Mouse (Mus musculus) liver, embryonic 12.5 days (tissue): ENCODE measurements around the gene Sfmbt2. TPM values are rescaled to one million over a fixed set of nuclear protein-coding genes. Genes with fewer than 3 reads are reported as not detected.

ENCODE experiments used
- ATAC-seq: fragments of 200-750 bp; cut with Nextera tagmentation; 2 replicates; pipeline ENCODE4 v1.8.0; 2017; ENCODE audit warnings: moderate number of reproducible peaks, mild to moderate bottlenecking, moderate library complexity
- H3K27ac ChIP-seq: fragments of 300-500 bp; sonication (generic); 2 replicates; pipeline ENCODE4 v1.5.1; 2016; ENCODE audit warnings: mild to moderate bottlenecking
- H3K27me3 ChIP-seq: fragments of 300-500 bp; sonication (generic); replicated peaks from 2 replicates; pipeline ENCODE4 v1.6.1; 2016; ENCODE audit warnings: mild to moderate bottlenecking, moderate library complexity
- H3K36me3 ChIP-seq: fragments of 300-500 bp; sonication (generic); 2 replicates; pipeline ENCODE4 v1.6.1; 2016; ENCODE audit warnings: mild to moderate bottlenecking, moderate library complexity
- H3K4me1 ChIP-seq: fragments of 300-500 bp; sonication (generic); 2 replicates; pipeline ENCODE4 v1.6.1; 2016
- H3K4me2 ChIP-seq: fragments of 300-500 bp; sonication (generic); 2 replicates; pipeline ENCODE4 v1.6.1; 2016; ENCODE audit warnings: mild to moderate bottlenecking, moderate library complexity
- H3K4me3 ChIP-seq: fragments of 300-500 bp; sonication (generic); 2 replicates; pipeline ENCODE4 v1.5.1; 2016; ENCODE audit warnings: mild to moderate bottlenecking, moderate library complexity
- H3K9ac ChIP-seq: fragments of 300-500 bp; sonication (generic); 2 replicates; pipeline ENCODE4 v1.6.1; 2016; ENCODE audit warnings: mild to moderate bottlenecking, moderate library complexity
- H3K9me3 ChIP-seq: fragments of 300-500 bp; sonication (generic); replicated peaks from 2 replicates; pipeline ENCODE4 v1.6.1; 2016; ENCODE audit warnings: mild to moderate bottlenecking, moderate library complexity
- whole genome bisulfite sequencing: fragments of 180-500 bp; shearing (Covaris S2); methylation state at CpG from one replicate; pipeline ENCODE4 v1.1.7; 2016; ENCODE audit not compliant: insufficient replicate concordance; 5-methylcytosine and 5-hydroxymethylcytosine counted together
- polyA plus RNA-seq: library from polyadenylated mRNA; unstranded; fragments of >200 nt; fragmentation: Nextera tagmentation; extraction: Ambion mirVana; gene quantifications from 2 replicates; pipeline ENCODE4 v1.2.1, GENCODE M21; 2016

Sfmbt2 gene
- polyA plus RNA-seq, 1 experiment from 2014 or later = 0.68 TPM

GRCm38 (mm10) chr2:10441811-10442210, 71.5 kb downstream of the Sfmbt2 start:
- no peak overlapping the region for H3K4me3 ChIP-seq
- no peak overlapping the region for H3K27ac ChIP-seq
- no peaks in the 10 kb centered on the region for H3K4me1 ChIP-seq
- H3K9ac ChIP-seq = no peak overlapping the region
- no peak for ATAC-seq
- no peak overlapping the region for H3K4me2 ChIP-seq
- WGBS = 71% methylated on average over 9 of the region's 9 CpGs
- no peaks in the 10 kb centered on the region for H3K9me3 ChIP-seq
- no peaks in the 10 kb centered on the region for H3K27me3 ChIP-seq
- H3K36me3 ChIP-seq = no peaks in the 10 kb centered on the region

DNA sequence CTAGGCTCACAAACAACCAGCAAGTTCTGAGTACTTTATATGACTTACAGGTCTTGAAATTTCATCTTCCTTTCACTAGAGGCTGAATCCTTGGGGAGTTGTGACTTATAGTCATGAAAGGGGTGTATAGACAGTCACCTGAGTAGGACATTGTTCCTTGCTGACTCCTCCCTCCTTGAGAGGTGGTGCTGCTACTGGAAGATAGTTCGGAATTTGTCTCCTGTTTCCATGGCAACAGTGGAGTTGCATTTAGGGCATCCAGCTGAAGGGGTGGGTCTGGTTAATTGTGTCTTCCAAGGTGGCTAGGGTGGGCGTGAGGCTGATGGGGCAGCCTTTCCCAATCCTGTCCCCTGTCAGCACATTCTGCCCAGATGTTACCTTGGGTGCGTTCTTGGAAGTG, 83.3 kb downstream of the Sfmbt2 start:
- Histone ChIP-seq H3K27me3 (no peaks in the 10 kb centered on the region), H3K4me2 (no peak overlapping the region), H3K4me1 (no peaks in the 10 kb centered on the region), H3K27ac (no peak overlapping the region), H3K9me3 (no peaks in the 10 kb centered on the region), H3K4me3 (no peak overlapping the region), H3K36me3 (no peaks in the 10 kb centered on the region), H3K9ac (no peak overlapping the region)
- 68% methylated on average over 3 of the region's 3 CpGs for WGBS
- no peak for ATAC-seq

DNA sequence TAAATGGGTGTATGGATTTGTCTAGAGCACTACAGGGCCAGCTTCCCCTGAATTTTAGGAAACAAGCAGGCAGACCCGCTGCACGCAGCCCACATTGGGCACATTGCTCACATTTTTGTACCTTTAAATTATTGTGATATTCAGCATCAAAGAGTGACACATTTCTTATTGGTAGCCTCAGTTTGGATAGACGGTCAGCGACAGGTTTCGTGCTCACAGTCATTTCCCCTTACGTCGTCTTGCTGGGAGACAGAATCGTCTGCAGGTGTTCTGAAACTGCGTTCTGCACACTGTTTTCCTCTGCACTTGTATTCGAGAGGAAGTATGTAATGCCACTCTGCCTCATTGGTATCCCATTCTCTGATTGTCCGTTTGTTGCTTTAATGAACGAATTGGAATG, 88.0 kb downstream of the Sfmbt2 start:
- Histone ChIP-seq H3K36me3 (no peaks in the 10 kb centered on the region), H3K4me1 (no peaks in the 10 kb centered on the region), H3K9ac (no peak overlapping the region), H3K27ac (no peak overlapping the region), H3K27me3 (no peaks in the 10 kb centered on the region), H3K4me2 (no peak overlapping the region), H3K9me3 (no peaks in the 10 kb centered on the region), H3K4me3 (no peak overlapping the region)
- WGBS = 79% methylated on average over 12 of the region's 12 CpGs
- no peak for ATAC-seq

DNA sequence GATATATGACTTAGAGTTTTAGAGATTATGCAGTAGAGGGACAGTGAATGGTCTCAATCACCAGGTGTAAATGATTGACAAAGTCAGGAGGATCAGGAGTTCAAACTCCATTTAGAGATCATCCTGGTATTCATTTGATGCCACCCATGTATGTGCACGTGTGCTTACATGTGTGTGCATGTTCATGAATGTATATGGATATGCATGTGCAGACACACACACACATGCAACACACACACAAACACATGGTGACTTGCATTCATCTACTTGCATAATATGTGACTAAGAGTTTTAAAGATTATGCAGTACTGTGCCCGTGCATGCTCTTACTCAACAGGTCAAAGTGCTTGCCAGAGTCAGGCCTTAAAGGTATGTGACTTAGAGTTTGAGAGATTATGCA, 146.2 kb downstream of the Sfmbt2 start:
- ATAC-seq = no peak
- Histone ChIP-seq H3K4me3 (no peak overlapping the region), H3K4me1 (no peaks in the 10 kb centered on the region), H3K9ac (no peak overlapping the region), H3K27me3 (no peaks in the 10 kb centered on the region), H3K36me3 (no peaks in the 10 kb centered on the region), H3K4me2 (no peak overlapping the region), H3K27ac (no peak overlapping the region), H3K9me3 (no peaks in the 10 kb centered on the region)
- 59% methylated on average over 2 of the region's 2 CpGs for WGBS

GRCm38 (mm10) chr2:10521719-10522415, 151.6 kb downstream of the Sfmbt2 start:
- no peak for ATAC-seq
- Histone ChIP-seq H3K4me1 (no peaks in the 10 kb centered on the region), H3K27me3 (no peaks in the 10 kb centered on the region), H3K9ac (no peak overlapping the region), H3K4me2 (no peak overlapping the region), H3K27ac (no peak overlapping the region), H3K36me3 (no peaks in the 10 kb centered on the region), H3K4me3 (no peak overlapping the region), H3K9me3 (no peaks in the 10 kb centered on the region)
- WGBS = 68% methylated on average over 5 of the region's 5 CpGs

- ATAC-seq = no peak
- H3K27me3 ChIP-seq = no peaks in the 10 kb centered on the region
- no peaks in the 10 kb centered on the region for H3K4me1 ChIP-seq
- no peak overlapping the region for H3K9ac ChIP-seq
- H3K4me2 ChIP-seq = no peak overlapping the region
- H3K27ac ChIP-seq = no peak overlapping the region
- whole genome bisulfite sequencing = 80% methylated on average over 7 of the region's 7 CpGs
- H3K9me3 ChIP-seq = no peaks in the 10 kb centered on the region
- no peak overlapping the region for H3K4me3 ChIP-seq
- no peaks in the 10 kb centered on the region for H3K36me3 ChIP-seq
These were observed 155.3 kb downstream of the Sfmbt2 start for GRCm38 (mm10) chr2:10525622-10526021.

DNA sequence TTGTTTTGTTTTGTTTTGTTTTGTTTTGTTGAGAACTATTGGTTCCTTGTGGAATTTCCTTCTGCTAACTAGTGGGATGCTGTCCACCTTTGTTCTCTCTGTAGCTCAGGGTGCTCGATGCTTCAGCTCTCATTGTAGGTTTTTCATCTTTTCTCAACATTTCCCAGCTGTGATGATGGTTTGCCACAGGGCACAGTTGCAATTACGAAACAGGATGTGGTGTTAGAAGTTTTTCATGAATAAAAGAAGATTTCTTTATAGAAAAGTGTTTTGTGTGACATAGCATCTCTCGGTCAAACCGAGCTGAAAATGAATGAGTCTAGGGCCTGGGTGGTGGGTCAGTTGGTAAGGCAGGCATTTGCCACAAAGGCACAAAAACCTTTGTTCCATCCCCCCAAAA, 171.5 kb downstream of the Sfmbt2 start:
- Histone ChIP-seq H3K9me3 (no peaks in the 10 kb centered on the region), H3K4me2 (no peak overlapping the region), H3K4me1 (no peaks in the 10 kb centered on the region), H3K4me3 (no peak overlapping the region), H3K36me3 (no peaks in the 10 kb centered on the region), H3K27ac (no peak overlapping the region), H3K27me3 (no peaks in the 10 kb centered on the region), H3K9ac (no peak overlapping the region)
- no peak for ATAC-seq
- 74% methylated on average over 4 of the region's 4 CpGs for WGBS

GRCm38 (mm10) chr2:10542388-10542787, 172.1 kb downstream of the Sfmbt2 start:
- no peak for ATAC-seq
- Histone ChIP-seq H3K4me3 (no peak overlapping the region), H3K36me3 (no peaks in the 10 kb centered on the region), H3K9ac (no peak overlapping the region), H3K4me2 (no peak overlapping the region), H3K27me3 (no peaks in the 10 kb centered on the region), H3K4me1 (no peaks in the 10 kb centered on the region), H3K27ac (no peak overlapping the region), H3K9me3 (no peaks in the 10 kb centered on the region)
- WGBS = 72% methylated on average over 7 of the region's 7 CpGs

DNA sequence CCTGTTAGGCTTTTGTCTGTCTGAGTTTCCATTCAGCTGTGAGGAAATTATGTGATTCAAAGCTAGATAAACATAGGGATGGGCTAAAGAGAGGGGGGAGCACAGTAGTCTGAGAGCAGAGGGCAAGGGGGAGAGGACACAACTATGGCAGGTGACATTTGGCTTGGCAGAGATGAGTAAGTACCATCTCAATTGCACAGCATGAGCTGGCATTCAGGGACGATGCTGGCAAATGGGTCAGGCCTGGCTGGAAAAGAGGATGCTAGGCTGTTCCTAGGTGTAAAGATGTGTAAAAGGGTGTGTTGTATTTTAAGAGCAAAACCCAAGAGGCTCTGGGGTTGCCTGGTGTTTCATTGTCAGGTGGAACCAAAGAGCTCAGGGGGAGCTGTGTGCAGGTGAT, 188.5 kb downstream of the Sfmbt2 start:
- WGBS = 65% methylated on average over 1 of the region's 1 CpGs
- Histone ChIP-seq H3K4me3 (no peak overlapping the region), H3K27ac (no peak overlapping the region), H3K4me1 (no peaks in the 10 kb centered on the region), H3K36me3 (no peaks in the 10 kb centered on the region), H3K27me3 (no peaks in the 10 kb centered on the region), H3K4me2 (no peak overlapping the region), H3K9me3 (no peaks in the 10 kb centered on the region), H3K9ac (no peak overlapping the region)
- no peak for ATAC-seq

DNA sequence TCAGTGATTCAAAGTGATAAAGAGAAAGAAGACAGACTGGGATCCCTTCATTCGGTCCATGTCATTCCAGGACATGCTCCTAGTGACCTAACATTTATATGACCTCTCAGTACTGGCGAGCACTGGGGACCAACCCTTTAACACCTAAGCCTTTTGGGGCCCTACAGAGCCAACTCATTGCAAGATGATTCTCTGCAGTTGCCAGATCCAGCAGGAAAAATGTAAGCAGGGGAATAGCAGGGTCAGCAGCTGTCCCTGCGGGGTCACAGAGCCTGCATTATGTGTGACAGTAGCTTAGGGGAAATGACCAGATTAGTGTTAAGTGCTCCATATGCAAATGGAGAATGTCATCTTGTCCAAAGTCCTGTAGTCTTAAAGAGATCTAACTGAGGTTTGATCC, 195.2 kb downstream of the Sfmbt2 start:
- H3K9me3 ChIP-seq = no peaks in the 10 kb centered on the region
- WGBS = 59% methylated on average over 3 of the region's 3 CpGs
- H3K4me1 ChIP-seq = no peaks in the 10 kb centered on the region
- no peak overlapping the region for H3K4me3 ChIP-seq
- no peaks in the 10 kb centered on the region for H3K36me3 ChIP-seq
- H3K27ac ChIP-seq = no peak overlapping the region
- no peak overlapping the region for H3K4me2 ChIP-seq
- H3K9ac ChIP-seq = no peak overlapping the region
- ATAC-seq = no peak
- H3K27me3 ChIP-seq = no peaks in the 10 kb centered on the region

- Histone ChIP-seq H3K27ac (no peak overlapping the region), H3K4me3 (no peak overlapping the region), H3K9me3 (no peaks in the 10 kb centered on the region), H3K27me3 (no peaks in the 10 kb centered on the region), H3K4me2 (no peak overlapping the region), H3K36me3 (no peaks in the 10 kb centered on the region), H3K4me1 (no peaks in the 10 kb centered on the region), H3K9ac (no peak overlapping the region)
- no peak for ATAC-seq
- WGBS = 16% methylated on average over 6 of the region's 6 CpGs
These were observed 199.1 kb downstream of the Sfmbt2 start for GRCm38 (mm10) chr2:10569392-10569791.

DNA sequence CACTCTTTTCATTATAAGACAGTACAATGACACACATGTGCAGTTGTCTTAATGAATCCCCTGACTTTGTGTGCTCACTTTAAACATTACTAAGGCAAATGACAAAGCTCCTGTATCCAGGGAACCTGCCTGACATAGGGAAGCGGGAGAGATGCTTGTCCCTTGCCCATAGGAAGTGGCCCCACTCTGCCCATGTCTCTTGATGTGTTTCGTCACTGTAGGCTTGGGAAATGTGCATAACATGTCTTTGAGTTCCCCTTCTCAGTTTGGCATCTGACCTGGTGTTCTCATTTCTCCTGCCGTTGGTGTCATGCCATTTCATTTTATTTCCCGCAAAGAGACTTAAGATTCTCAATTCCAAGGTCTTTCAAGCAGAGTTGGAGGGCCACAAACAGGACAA, 202.0 kb downstream of the Sfmbt2 start:
- Histone ChIP-seq H3K27ac (no peak overlapping the region), H3K4me3 (no peak overlapping the region), H3K9me3 (no peaks in the 10 kb centered on the region), H3K4me1 (peaks cover 10% of the 10 kb centered on the region), H3K9ac (no peak overlapping the region), H3K4me2 (no peak overlapping the region), H3K36me3 (no peaks in the 10 kb centered on the region), H3K27me3 (no peaks in the 10 kb centered on the region)
- WGBS = 72% methylated on average over 4 of the region's 4 CpGs
- ATAC-seq = no peak
